ENCODE assay signal across 9 mouse cellular contexts in genomic region chr16:38341396-38342324, GRCm38 (mm10). TPM values are rescaled to one million over a fixed set of nuclear protein-coding genes. Genes with fewer than 3 reads are reported as not detected.
A peak's percentile ranks its signal among the peaks of the same experiment; 100 is the strongest.
DNase-seq lines count a peak whose midpoint lies in the region; ATAC-seq and TF ChIP-seq lines count a peak whose summit lies in the region.
"Had no signal": no experiment of that assay in that cellular context is flagged by ENCODE, and none has a peak within 500 bp of the region (broad histone marks: within the 10 kb centered on the region; RNA-seq: fewer than 3 reads in every experiment).

TSS of gene Maats1 (minus strand) at chr16:38342143.

- H3K36me3 ChIP-seq in CH12.LX (replicated peaks in 1 of 2; ENCODE audit: control insufficient read depth in 1 of 2, insufficient read depth in 1 of 2, low read length in 1 of 2) (no peaks in the 10 kb centered on the region), myocyte (ENCODE audit: control insufficient read depth, insufficient read depth) (no peaks in the 10 kb centered on the region)
- H3K36me3 ChIP-seq in forebrain, embryonic 12.5 days (replicated peaks), result no peaks in the 10 kb centered on the region
- H3K36me3 ChIP-seq in heart, embryonic 15.5 days, result no peaks in the 10 kb centered on the region
- no peaks in the 10 kb centered on the region for H3K36me3 ChIP-seq in liver, embryonic 12.5 days
- H3K36me3 ChIP-seq in stomach, embryonic 15.5 days, result no peaks in the 10 kb centered on the region

- TF ChIP-seq RAD21 in CH12.LX (IDR thresholded peaks at IDR 0.05; ENCODE audit: low read depth, low read length), result no peak

- WGBS in forebrain, embryonic 12.5 days, result 7% methylated on average over 30 of the region's 30 CpGs
- 15% methylated on average over 30 of the region's 30 CpGs for WGBS in heart, embryonic 15.5 days
- WGBS in liver, embryonic 12.5 days (ENCODE audit: insufficient replicate concordance), result 20% methylated on average over 30 of the region's 30 CpGs
- WGBS in stomach, embryonic 15.5 days, result 12% methylated on average over 30 of the region's 30 CpGs

- H3K79me2 ChIP-seq in CH12.LX (replicated peaks; ENCODE audit: control insufficient read depth, extremely low read depth, insufficient read depth, poor library complexity, severe bottlenecking) (no peaks in the 10 kb centered on the region), myocyte (ENCODE audit: control insufficient read depth, insufficient read depth) (no peaks in the 10 kb centered on the region)

- peak; percentile 79 for ATAC-seq in cerebellum, adult (ENCODE audit: insufficient number of reproducible peaks, low FRiP score, low TSS enrichment)
- peak; percentile 93 for ATAC-seq in forebrain, embryonic 12.5 days (ENCODE audit: low FRiP score)
- peak; percentile 74; the same call in 1 of the 2 replicates for ATAC-seq in heart, embryonic 15.5 days (replicated peaks; ENCODE audit: insufficient number of reproducible peaks, insufficient read depth, low FRiP score, low read depth)
- peak; percentile 71 for ATAC-seq in liver, embryonic 12.5 days
- peak; percentile 82 for ATAC-seq in stomach, embryonic 15.5 days (ENCODE audit: insufficient read depth, low FRiP score, low read depth)

- TF ChIP-seq POLR2A in CH12.LX (IDR thresholded peaks at IDR 0.05; ENCODE audit: low read depth, low read length) (no peak), myocyte (IDR thresholded peaks at IDR 0.05; ENCODE audit: insufficient read length, low read depth) (no peak)

- H3K4me3 ChIP-seq in CH12.LX (replicated peaks in 1 of 3; ENCODE audit: low read depth in 2 of 3, low read length in 2 of 3, poor library complexity in 1 of 3), result no peak within 1 kb of the TSS
- H3K4me3 ChIP-seq in forebrain, embryonic 12.5 days (replicated peaks), result peak within 1 kb of the TSS; percentile 37
- H3K4me3 ChIP-seq in heart, embryonic 15.5 days, result peak within 1 kb of the TSS; percentile 41
- peak within 1 kb of the TSS; percentile 38 for H3K4me3 ChIP-seq in liver, embryonic 12.5 days
- no peak within 1 kb of the TSS for H3K4me3 ChIP-seq in myocyte
- H3K4me3 ChIP-seq in stomach, embryonic 15.5 days (replicated peaks), result peak within 1 kb of the TSS; percentile 35

- peaks cover 6 to 22% of the 10 kb centered on the region in 2 experiments; a peak in 3 of 4 replicates for H3K4me1 ChIP-seq in CH12.LX (ENCODE audit: control insufficient read depth in 1 of 2, insufficient read depth in 2 of 2)
- H3K4me1 ChIP-seq in forebrain, embryonic 12.5 days, result peaks cover 9% of the 10 kb centered on the region
- H3K4me1 ChIP-seq in heart, embryonic 15.5 days (replicated peaks), result peaks cover 21% of the 10 kb centered on the region
- H3K4me1 ChIP-seq in liver, embryonic 12.5 days, result peaks cover 31% of the 10 kb centered on the region
- H3K4me1 ChIP-seq in stomach, embryonic 15.5 days, result peaks cover 8% of the 10 kb centered on the region

- H3K27ac ChIP-seq in CH12.LX (ENCODE audit: insufficient read depth, low read depth), result no peak within 1 kb of the TSS
- H3K27ac ChIP-seq in forebrain, embryonic 12.5 days, result peak within 1 kb of the TSS; percentile 50; the same call in 1 of the 2 replicates
- 0 out of 2 replicates have a peak within 1 kb of the TSS, but pooled peaks have one; percentile 4 for H3K27ac ChIP-seq in heart, embryonic 15.5 days
- H3K27ac ChIP-seq in liver, embryonic 12.5 days, result no peak within 1 kb of the TSS
- no peak within 1 kb of the TSS for H3K27ac ChIP-seq in stomach, embryonic 15.5 days

- H3ac ChIP-seq in myocyte (ENCODE audit: control insufficient read depth, insufficient read length), result no peak within 1 kb of the TSS

- no peak within 1 kb of the TSS for H3K4me2 ChIP-seq in CH12.LX (ENCODE audit: insufficient read depth, low read depth, poor library complexity, severe bottlenecking)
- peak within 1 kb of the TSS; percentile 67 for H3K4me2 ChIP-seq in forebrain, embryonic 12.5 days
- H3K4me2 ChIP-seq in heart, embryonic 15.5 days, result peak within 1 kb of the TSS; percentile 74
- peak within 1 kb of the TSS; percentile 65 for H3K4me2 ChIP-seq in liver, embryonic 12.5 days
- H3K4me2 ChIP-seq in myocyte (ENCODE audit: low read depth), result peak within 1 kb of the TSS; percentile 22
- H3K4me2 ChIP-seq in stomach, embryonic 15.5 days, result peak within 1 kb of the TSS; percentile 74

- H3K9ac ChIP-seq in CH12.LX (ENCODE audit: insufficient read depth, low read depth), result no peak within 1 kb of the TSS
- H3K9ac ChIP-seq in forebrain, embryonic 12.5 days, result peak within 1 kb of the TSS; percentile 44
- H3K9ac ChIP-seq in heart, embryonic 15.5 days, result peak within 1 kb of the TSS; percentile 54
- H3K9ac ChIP-seq in liver, embryonic 12.5 days, result peak within 1 kb of the TSS; percentile 36
- no peak within 1 kb of the TSS for H3K9ac ChIP-seq in stomach, embryonic 15.5 days

- in situ Hi-C loops in CH12.LX (cut with MboI; ENCODE audit: low pct_ligation_motif_present, low pct_unique_long_range_greater_than_20kb, low sequenced_read_pairs), result loop anchor here (25.0 kb wide), 2 partner anchors 371 to 696 kb away; partner anchors contain the start of gene Arhgap31

- H3K27me3 ChIP-seq in CH12.LX (replicated peaks) (no peaks in the 10 kb centered on the region), myocyte (ENCODE audit: control insufficient read depth, insufficient read depth, insufficient read length) (no peaks in the 10 kb centered on the region)
- H3K27me3 ChIP-seq in forebrain, embryonic 12.5 days, result no peaks in the 10 kb centered on the region
- H3K27me3 ChIP-seq in heart, embryonic 15.5 days, result no peaks in the 10 kb centered on the region
- H3K27me3 ChIP-seq in liver, embryonic 12.5 days (replicated peaks), result peaks cover 10% of the 10 kb centered on the region
- H3K27me3 ChIP-seq in stomach, embryonic 15.5 days (replicated peaks), result no peaks in the 10 kb centered on the region

- DNase-seq in CH12.LX (ENCODE audit: extremely low read depth), result no peak
- DNase-seq in kidney, postnatal 10 days, result peak; percentile 90

- H3K9me3 ChIP-seq in CH12.LX (replicated peaks; ENCODE audit: low read length), result no peaks in the 10 kb centered on the region
- no peaks in the 10 kb centered on the region for H3K9me3 ChIP-seq in forebrain, embryonic 12.5 days
- H3K9me3 ChIP-seq in heart, embryonic 15.5 days (replicated peaks), result no peaks in the 10 kb centered on the region
- no peaks in the 10 kb centered on the region for H3K9me3 ChIP-seq in liver, embryonic 12.5 days (replicated peaks)
- no peaks in the 10 kb centered on the region for H3K9me3 ChIP-seq in stomach, embryonic 15.5 days

- no peak for TF ChIP-seq EP300 in CH12.LX (IDR thresholded peaks at IDR 0.05; ENCODE audit: low read length)

- dilution Hi-C loops in CH12.LX (cut with MboI; ENCODE audit: extremely low pct_ligation_motif_present, extremely low pct_unique_long_range_greater_than_20kb, low sequenced_read_pairs), result no loop called here

- TF ChIP-seq CTCF in CH12.LX (conservative IDR thresholded peaks at IDR 0.05 in 1 of 2, IDR thresholded peaks at IDR 0.05 in 1 of 2; ENCODE audit: low read depth in 2 of 2, low read length in 2 of 2), result no peak

TF ChIP-seq in CH12.LX, 34 proteins besides CTCF, POLR2A, EP300 and RAD21:
- TF ChIP-seq RCOR1 (conservative IDR thresholded peaks at IDR 0.05; ENCODE audit: low read depth, low read length) (no peak), MXI1 (IDR thresholded peaks at IDR 0.05; ENCODE audit: low read depth, low read length) (peak; percentile 49; the same call in 1 of the 2 replicates)

TF ChIP-seq in myocyte, 11 proteins besides CTCF, POLR2A, EP300 and RAD21:
- TF ChIP-seq E2F4 (IDR thresholded peaks at IDR 0.05; ENCODE audit: insufficient read depth) (no peak), SRF (IDR thresholded peaks at IDR 0.05; ENCODE audit: control insufficient read depth, insufficient read length, low read depth) (no peak), POLR2AphosphoS2 (IDR thresholded peaks at IDR 0.05; ENCODE audit: insufficient read length, low read depth) (no peak), CEBPB (IDR thresholded peaks at IDR 0.05; ENCODE audit: insufficient read depth, poor library complexity, severe bottlenecking) (no peak), USF1 (IDR thresholded peaks at IDR 0.05; ENCODE audit: low read depth) (no peak), TCF12 (IDR thresholded peaks at IDR 0.05; ENCODE audit: insufficient read depth, poor library complexity, severe bottlenecking) (no peak), TCF3 (IDR thresholded peaks at IDR 0.05; ENCODE audit: insufficient read length, low read depth) (no peak), REST (IDR thresholded peaks at IDR 0.05; ENCODE audit: insufficient read depth, insufficient read length) (no peak), MYOD1 (IDR thresholded peaks at IDR 0.05; ENCODE audit: control insufficient read depth in 1 of 3, insufficient read length in 2 of 3, low read depth in 2 of 3) (no peak), MAX (IDR thresholded peaks at IDR 0.05; ENCODE audit: low read depth) (no peak), MYOG (IDR thresholded peaks at IDR 0.05; ENCODE audit: control insufficient read depth in 1 of 3, insufficient read depth in 1 of 3, insufficient read length in 2 of 3, low read depth in 2 of 3) (no peak)

RNA-seq across cellular contexts. Expression of gene Maats1, which starts in this region (rescaled TPM):
- 3.9 TPM in 2 replicates for total RNA-seq in CH12.LX (2012; rRNA removed)
- total RNA-seq in CH12.LX (2014; rRNA removed), result 1.7 and 1.9 TPM in 2 replicates
- 2.0 and 2.9 TPM in 2 replicates for polyA plus RNA-seq in CH12.LX (2012; ENCODE audit: insufficient read length, low read depth)
- 0.56 and 0.60 TPM in 2 replicates for polyA plus RNA-seq in forebrain, embryonic 12.5 days (2016; fragmentation: Nextera tagmentation; extraction: Ambion mirVana)
- polyA plus RNA-seq in heart, embryonic 15.5 days (2015; fragmentation: Nextera tagmentation; extraction: Ambion mirVana), result 0.10 and 0.13 TPM in 2 replicates
- polyA plus RNA-seq in liver, embryonic 12.5 days (2016; fragmentation: Nextera tagmentation; extraction: Ambion mirVana), result 0.05 TPM in 1 of 2 replicates, not detected in the other
- 1.1 TPM for polyA plus RNA-seq in myocyte (2012; fragmentation: generic; extraction: Trizol)
- 0.09 and 0.14 TPM in 2 replicates for polyA plus RNA-seq in stomach, embryonic 15.5 days (2015; fragmentation: Nextera tagmentation; extraction: Ambion mirVana)
- total RNA-seq: MEL had no signal

Comparison
In these comparisons a context has a peak if more than half of its experiments do, and no peak if none do; other contexts are left out.
1. Peak in ATAC-seq, H3K4me3 ChIP-seq, H3K27ac ChIP-seq, H3K9ac ChIP-seq and H3K4me2 ChIP-seq in forebrain, embryonic 12.5 days; RNA of the gene not detected or under 1 TPM.
2. Peak in ATAC-seq, H3K4me3 ChIP-seq, H3K27ac ChIP-seq, H3K9ac ChIP-seq and H3K4me2 ChIP-seq in heart, embryonic 15.5 days; RNA of the gene not detected or under 1 TPM.
3. Peak in ATAC-seq, H3K4me3 ChIP-seq, H3K9ac ChIP-seq and H3K4me2 ChIP-seq in liver, embryonic 12.5 days; RNA of the gene not detected or under 1 TPM.
4. Peak in ATAC-seq, H3K4me3 ChIP-seq and H3K4me2 ChIP-seq in stomach, embryonic 15.5 days; RNA of the gene not detected or under 1 TPM.